Mouse (Mus musculus): Measurements from ENCODE around the gene Tmem255b.

Tmem255b gene

GRCm38 (mm10) chr8:13451747-13452277, 16.8 kb downstream of the Tmem255b start:
- DNase-seq, result no peak

GRCm38 (mm10) chr8:13454341-13455113, 19.5 kb downstream of the Tmem255b start:
- no peak for DNase-seq

- peak; percentile 43 to 50 for DNase-seq
Measured at GRCm38 (mm10) chr8:13455295-13455694, 20.3 kb downstream of the Tmem255b start.

GRCm38 (mm10) chr8:13459431-13459830, 24.4 kb downstream of the Tmem255b start:
- DNase-seq, result no peak

- DNase-seq, result no peak
Measured at GRCm38 (mm10) chr8:13461085-13461765, 26.2 kb downstream of the Tmem255b start.

- peak; percentile 72 to 78 for DNase-seq
Measured at GRCm38 (mm10) chr8:13461843-13462242, 26.9 kb downstream of the Tmem255b start.

- no peak for DNase-seq
Measured at GRCm38 (mm10) chr8:13462392-13462791, 27.4 kb downstream of the Tmem255b start.

- DNase-seq, result no peak
Measured at GRCm38 (mm10) chr8:13465324-13465723, 30.3 kb downstream of the Tmem255b start.

- DNase-seq, result peak; percentile 26 to 28
Measured at GRCm38 (mm10) chr8:13466989-13467388, 32.0 kb downstream of the Tmem255b start.

- DNase-seq, result no peak
Measured at GRCm38 (mm10) chr8:13468737-13469136, 33.7 kb downstream of the Tmem255b start.

GRCm38 (mm10) chr8:13471484-13471883, 36.5 kb downstream of the Tmem255b start:
- DNase-seq, result no peak

GRCm38 (mm10) chr8:13472284-13472683, 37.3 kb downstream of the Tmem255b start:
- DNase-seq, result no peak

- DNase-seq, result no peak
Measured at GRCm38 (mm10) chr8:13475892-13476291, 40.9 kb downstream of the Tmem255b start.

- no peak for DNase-seq
Measured at GRCm38 (mm10) chr8:13481089-13481554, 46.1 kb downstream of the Tmem255b start.

- no peak for DNase-seq
Measured at GRCm38 (mm10) chr8:13481596-13481995, 46.6 kb downstream of the Tmem255b start.

GRCm38 (mm10) chr8:13482101-13482801, 47.3 kb downstream of the Tmem255b start:
- DNase-seq, result no peak

GRCm38 (mm10) chr8:13483191-13483590, 48.2 kb downstream of the Tmem255b start:
- DNase-seq, result no peak

GRCm38 (mm10) chr8:13489351-13489750, 54.4 kb downstream of the Tmem255b start:
- no peak for DNase-seq

- DNase-seq, result no peak
Measured at GRCm38 (mm10) chr8:13489986-13490910, 55.3 kb downstream of the Tmem255b start.

- no peak for DNase-seq
Measured at GRCm38 (mm10) chr8:13491491-13492010, 56.6 kb downstream of the Tmem255b start.

GRCm38 (mm10) chr8:13492198-13492995, 57.4 kb downstream of the Tmem255b start:
- DNase-seq, result no peak

Measured in thymus, postnatal 36 days (tissue).